Mouse (Mus musculus): ENCODE results near the gene Adam26a. TPM values are rescaled to one million over a fixed set of nuclear protein-coding genes. Genes with fewer than 3 reads are reported as not detected.
"Not testable (repeated sequence)": the region's sequence is repeated elsewhere in the genome, so short reads cannot be mapped to it uniquely, and the experiment has no call there.

The Adam26a gene
- not detected in 2 replicates for polyA plus RNA-seq (2014; fragmentation: Nextera tagmentation; extraction: Ambion mirVana)

DNA sequence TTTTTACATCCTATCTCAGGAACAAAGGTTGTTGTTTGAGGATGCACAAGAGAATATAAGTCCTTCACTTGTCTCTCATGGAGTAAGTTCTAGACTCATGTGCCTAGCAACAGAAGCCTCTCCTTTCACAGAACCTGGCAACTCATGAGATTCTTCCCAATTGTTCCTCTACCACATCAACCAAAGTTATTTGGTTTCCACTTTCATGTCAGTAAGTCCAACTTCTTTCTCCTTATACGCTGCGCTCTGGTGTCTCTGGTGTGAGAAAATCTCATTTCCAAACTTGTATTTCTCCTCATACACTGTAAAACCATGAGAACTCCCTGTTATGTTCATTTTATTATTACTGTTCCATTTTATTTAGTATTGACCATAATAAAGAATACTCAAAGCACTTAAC lies at the start of gene Adam26a:
Gene Adam26a, minus strand, starts transcription at position 101 of the 400 bp plus-strand sequence.
- H3K9me3 ChIP-seq (ENCODE audit: control insufficient read depth, low read length); H3K4me1 ChIP-seq (ENCODE audit: control insufficient read depth, insufficient read depth, low read length); H3K27ac ChIP-seq (replicated peaks; ENCODE audit: low read depth, low read length); H3K4me3 ChIP-seq (replicated peaks; ENCODE audit: low read depth, low read length); H3K9ac ChIP-seq (replicated peaks; ENCODE audit: low read length); DNase-seq; H3K36me3 ChIP-seq (ENCODE audit: control insufficient read depth, insufficient read depth, low read length); ATAC-seq (ENCODE audit: low FRiP score, low TSS enrichment); H3K27me3 ChIP-seq (ENCODE audit: control insufficient read depth, insufficient read depth, low read length); H3K4me2 ChIP-seq (ENCODE audit: low read length): not testable (repeated sequence)
- WGBS = 95% methylated on average over 2 of the region's 2 CpGs

DNA sequence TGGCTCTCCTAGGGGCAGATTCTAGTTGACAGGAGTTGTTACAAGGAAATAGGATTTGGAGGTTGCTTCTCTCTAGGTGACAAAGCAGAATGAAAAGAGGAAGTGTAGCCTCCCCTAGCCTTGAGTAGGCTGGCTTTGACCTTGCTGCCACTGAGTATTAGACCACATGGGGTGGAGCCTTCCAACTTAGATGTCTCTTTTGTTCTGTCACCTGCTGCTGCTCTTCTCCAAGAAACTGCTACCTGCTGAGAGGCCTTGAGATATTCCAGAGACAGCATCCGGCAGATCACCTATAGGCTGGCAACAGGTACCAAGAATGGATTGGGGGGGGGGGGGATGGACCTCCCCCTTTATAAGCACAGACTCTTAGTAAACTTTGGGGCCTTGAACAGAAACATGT lies 39.5 kb upstream of the Adam26a start:
- DNase-seq = no peak
- H3K9ac ChIP-seq (replicated peaks; ENCODE audit: low read length) = no peak overlapping the region
- H3K9me3 ChIP-seq (ENCODE audit: control insufficient read depth, low read length) = no peaks in the 10 kb centered on the region
- WGBS = 90% methylated on average over 1 of the region's 1 CpGs
- H3K27ac ChIP-seq (replicated peaks; ENCODE audit: low read depth, low read length) = no peak overlapping the region
- no peak for ATAC-seq (ENCODE audit: low FRiP score, low TSS enrichment)
- no peaks in the 10 kb centered on the region for H3K4me1 ChIP-seq (ENCODE audit: control insufficient read depth, insufficient read depth, low read length)
- no peaks in the 10 kb centered on the region for H3K27me3 ChIP-seq (ENCODE audit: control insufficient read depth, insufficient read depth, low read length)
- H3K4me2 ChIP-seq (ENCODE audit: low read length) = no peak overlapping the region
- no peak overlapping the region for H3K4me3 ChIP-seq (replicated peaks; ENCODE audit: low read depth, low read length)
- H3K36me3 ChIP-seq (ENCODE audit: control insufficient read depth, insufficient read depth, low read length) = no peaks in the 10 kb centered on the region

DNA sequence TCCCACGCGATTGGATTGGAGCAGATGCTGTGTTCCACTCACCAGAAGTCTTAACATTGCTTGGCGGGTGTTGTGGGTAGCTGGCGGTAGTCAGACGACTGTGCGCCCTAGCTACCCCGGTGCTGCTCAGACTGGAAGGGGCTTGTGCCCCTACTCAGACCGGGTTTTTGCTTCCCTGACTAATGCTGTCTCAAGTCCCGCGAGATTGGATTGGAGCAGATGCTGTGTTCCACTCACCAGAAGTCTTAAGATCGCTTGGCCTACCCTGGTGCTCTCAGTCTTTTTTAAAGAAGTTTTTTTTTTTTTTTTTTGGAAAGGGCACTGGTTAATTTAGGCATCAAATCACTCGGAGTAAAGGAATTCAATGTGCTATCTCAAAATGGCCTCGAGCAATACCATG lies 27.1 kb upstream of the Adam26a start:
- not testable (repeated sequence) for H3K4me3 ChIP-seq (replicated peaks; ENCODE audit: low read depth, low read length); H3K27ac ChIP-seq (replicated peaks; ENCODE audit: low read depth, low read length)
- 86% methylated on average over 13 of the region's 13 CpGs for WGBS

DNA sequence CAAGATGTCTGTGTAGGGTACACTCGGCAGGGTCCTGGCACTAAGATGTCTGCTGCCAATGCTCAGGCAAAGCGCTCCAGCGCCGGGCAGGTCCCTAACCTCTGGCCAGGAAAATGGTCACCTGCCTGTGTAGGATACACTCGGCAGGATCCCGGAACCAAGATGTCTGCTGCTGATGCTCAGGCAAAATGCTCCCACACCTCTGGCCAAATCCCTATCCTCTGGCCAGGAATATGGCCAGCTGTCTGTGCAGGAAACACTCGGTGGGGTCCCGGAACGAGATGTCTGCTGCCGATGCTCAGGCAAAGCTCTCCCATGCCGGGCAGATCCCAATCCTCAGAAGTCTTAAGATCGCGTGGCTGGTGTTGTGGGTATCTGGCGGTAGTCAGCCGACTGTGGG lies 26.7 kb upstream of the Adam26a start:
- not testable (repeated sequence) for H3K27ac ChIP-seq (replicated peaks; ENCODE audit: low read depth, low read length); H3K4me3 ChIP-seq (replicated peaks; ENCODE audit: low read depth, low read length); ATAC-seq (ENCODE audit: low FRiP score, low TSS enrichment); DNase-seq; H3K4me1 ChIP-seq (ENCODE audit: control insufficient read depth, insufficient read depth, low read length); H3K4me2 ChIP-seq (ENCODE audit: low read length); H3K9me3 ChIP-seq (ENCODE audit: control insufficient read depth, low read length); H3K36me3 ChIP-seq (ENCODE audit: control insufficient read depth, insufficient read depth, low read length); H3K9ac ChIP-seq (replicated peaks; ENCODE audit: low read length); H3K27me3 ChIP-seq (ENCODE audit: control insufficient read depth, insufficient read depth, low read length)
- 95% methylated on average over 15 of the region's 15 CpGs for WGBS

More for the DNA sequence above, 27.1 kb upstream of the Adam26a start:
- H3K4me1 ChIP-seq (ENCODE audit: control insufficient read depth, insufficient read depth, low read length); H3K9me3 ChIP-seq (ENCODE audit: control insufficient read depth, low read length); H3K9ac ChIP-seq (replicated peaks; ENCODE audit: low read length); DNase-seq; ATAC-seq (ENCODE audit: low FRiP score, low TSS enrichment); H3K27me3 ChIP-seq (ENCODE audit: control insufficient read depth, insufficient read depth, low read length); H3K36me3 ChIP-seq (ENCODE audit: control insufficient read depth, insufficient read depth, low read length); H3K4me2 ChIP-seq (ENCODE audit: low read length): not testable (repeated sequence)

DNA sequence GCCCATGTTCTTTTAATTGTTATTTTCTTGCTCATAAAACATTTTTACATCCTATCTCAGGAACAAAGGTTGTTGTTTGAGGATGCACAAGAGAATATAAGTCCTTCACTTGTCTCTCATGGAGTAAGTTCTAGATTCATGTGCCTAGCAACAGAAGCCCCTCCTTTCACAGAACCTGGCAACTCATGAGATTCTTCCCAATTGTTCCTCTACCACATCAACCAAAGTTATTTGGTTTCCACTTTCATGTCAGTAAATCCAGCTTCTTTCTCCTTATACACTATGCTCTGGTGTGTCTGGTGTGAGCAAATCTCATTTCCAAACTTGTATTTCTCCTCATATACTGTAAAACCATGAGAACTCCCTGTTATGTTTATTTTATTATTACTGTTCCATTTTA lies 48.5 kb downstream of the Adam26a start, which contains the start of gene Adam26b:
Gene Adam26b, minus strand, starts transcription at position 101 of the 400 bp plus-strand sequence.
- not testable (repeated sequence) for H3K9me3 ChIP-seq (ENCODE audit: control insufficient read depth, low read length); H3K27me3 ChIP-seq (ENCODE audit: control insufficient read depth, insufficient read depth, low read length); H3K4me3 ChIP-seq (replicated peaks; ENCODE audit: low read depth, low read length); DNase-seq; H3K4me2 ChIP-seq (ENCODE audit: low read length); H3K9ac ChIP-seq (replicated peaks; ENCODE audit: low read length); H3K36me3 ChIP-seq (ENCODE audit: control insufficient read depth, insufficient read depth, low read length); H3K27ac ChIP-seq (replicated peaks; ENCODE audit: low read depth, low read length); H3K4me1 ChIP-seq (ENCODE audit: control insufficient read depth, insufficient read depth, low read length); ATAC-seq (ENCODE audit: low FRiP score, low TSS enrichment)

Other genes with a start within 250 kb of the Adam26a start
- gene Adam26b, start 48.6 kb downstream of the Adam26a start, polyA plus RNA-seq (2014; fragmentation: Nextera tagmentation; extraction: Ambion mirVana) = not detected in 2 replicates
- not detected in 2 replicates for gene Gm5346, start 50.6 kb upstream of the Adam26a start, polyA plus RNA-seq (2014; fragmentation: Nextera tagmentation; extraction: Ambion mirVana)
- gene Adam34, start 133.3 kb upstream of the Adam26a start, polyA plus RNA-seq (2014; fragmentation: Nextera tagmentation; extraction: Ambion mirVana) = not detected in 2 replicates